Mouse (Mus musculus): ENCODE results near the gene Fgf23.

DNA sequence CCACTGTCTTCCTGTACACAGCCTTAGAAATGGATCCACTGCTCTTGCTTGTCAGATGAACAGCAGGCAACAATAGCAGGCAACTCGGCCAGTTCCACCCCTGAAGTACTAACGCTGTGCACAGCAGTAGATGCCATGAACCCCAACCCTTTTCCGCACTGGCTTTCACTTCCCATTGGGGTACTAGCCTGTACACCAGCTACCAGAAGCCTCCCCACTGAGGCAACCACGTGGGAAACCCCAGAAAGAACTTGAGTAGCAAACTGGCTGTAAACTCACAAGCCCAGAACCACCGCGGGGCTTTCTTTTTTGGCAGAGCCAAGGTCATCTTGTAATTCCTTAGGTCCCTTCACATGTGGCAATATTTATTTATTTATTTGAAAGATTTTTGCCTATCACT lies 9.1 kb downstream of the Fgf23 start:
- TF ChIP-seq CTCF (IDR thresholded peaks at IDR 0.05; ENCODE audit: low read depth) (no peak), EP300 (IDR thresholded peaks at IDR 0.05; ENCODE audit: low read depth) (no peak)
